Mouse (Mus musculus): Measurements from ENCODE around the gene Ppp3ca. TPM values are rescaled to one million over a fixed set of nuclear protein-coding genes. Genes with fewer than 3 reads are reported as not detected.

Ppp3ca gene
- total and polyA plus RNA-seq, 3 experiments: 17.4 to 40.6 (median 32.0) TPM

DNA sequence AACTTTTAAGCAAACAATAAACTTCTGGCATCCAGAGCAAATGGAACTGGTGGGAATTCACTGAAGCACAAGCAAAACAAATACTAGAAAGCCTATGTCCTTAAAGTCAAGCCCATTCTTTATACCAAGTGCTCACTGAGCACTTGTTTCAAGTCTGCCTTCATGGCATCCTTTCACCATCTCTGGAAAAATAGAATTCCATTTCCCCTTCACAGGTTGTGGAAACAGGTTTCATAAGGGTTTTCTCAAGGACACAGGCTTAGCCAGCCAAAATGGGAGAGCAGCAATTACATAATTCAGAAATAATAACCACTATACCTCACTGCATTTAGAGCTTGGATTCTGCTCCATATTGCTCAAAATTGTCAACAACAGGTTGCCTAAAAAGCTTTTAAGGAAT lies 112.1 kb downstream of the Ppp3ca start:
- no peak for TF ChIP-seq MYB (IDR thresholded peaks at IDR 0.05; ENCODE audit: low read depth, low read length)
- TF ChIP-seq ELF1 (IDR thresholded peaks at IDR 0.05; ENCODE audit: low read depth, low read length): no peak
- TF ChIP-seq USF1 (IDR thresholded peaks at IDR 0.05; ENCODE audit: low read depth, low read length): no peak
- TF ChIP-seq POLR2AphosphoS2 (IDR thresholded peaks at IDR 0.05; ENCODE audit: low read length): no peak
- no peak for TF ChIP-seq MAFK (IDR thresholded peaks at IDR 0.05; ENCODE audit: borderline replicate concordance, low read depth, low read length)
- no peak for TF ChIP-seq JUND (IDR thresholded peaks at IDR 0.05; ENCODE audit: low read depth, low read length)
- TF ChIP-seq MEF2A (IDR thresholded peaks at IDR 0.05; ENCODE audit: extremely low read depth, insufficient replicate concordance, low read depth, low read length, poor library complexity, severe bottlenecking): no peak
- TF ChIP-seq CTCF (IDR thresholded peaks at IDR 0.05 in 2 of 3, conservative IDR thresholded peaks at IDR 0.05 in 1 of 3; ENCODE audit: control insufficient read depth in 1 of 3, insufficient read depth in 1 of 3, low read depth in 2 of 3, low read length in 3 of 3, poor library complexity in 1 of 3, severe bottlenecking in 1 of 3): no peak
- TF ChIP-seq TCF12 (IDR thresholded peaks at IDR 0.05; ENCODE audit: low read depth, low read length): no peak
- TF ChIP-seq HCFC1 (IDR thresholded peaks at IDR 0.05; ENCODE audit: low read depth, low read length): no peak
- no peak for TF ChIP-seq SMC3 (IDR thresholded peaks at IDR 0.05; ENCODE audit: low read depth, low read length)
- no peak for TF ChIP-seq NELFE (IDR thresholded peaks at IDR 0.05; ENCODE audit: low read depth, low read length)
- no peak for TF ChIP-seq E2F4 (IDR thresholded peaks at IDR 0.05; ENCODE audit: borderline replicate concordance, low read depth, low read length)
- TF ChIP-seq KAT2A (conservative IDR thresholded peaks at IDR 0.05; ENCODE audit: low read depth, low read length): no peak
- no peak overlapping the region for H3K4me3 ChIP-seq (ENCODE audit: control insufficient read depth in 1 of 2, insufficient read depth in 1 of 2, low read depth in 2 of 2, low read length in 2 of 2)
- no peak overlapping the region for H3K9ac ChIP-seq (ENCODE audit: control insufficient read depth, low read depth, low read length, poor library complexity, severe bottlenecking)
- no peaks in the 10 kb centered on the region for H3K9me3 ChIP-seq (replicated peaks; ENCODE audit: insufficient read depth, low read length)
- H3K27ac ChIP-seq (ENCODE audit: control insufficient read depth, low read depth, low read length): no peak overlapping the region
- H3K27me3 ChIP-seq (ENCODE audit: control insufficient read depth in 1 of 2, insufficient read depth in 2 of 2, low read length in 2 of 2): no peaks in the 10 kb centered on the region
- DNase-seq (ENCODE audit: low read depth, low spot score): no peak
- peaks cover 9 to 10% of the 10 kb centered on the region in 2 experiments; a peak in 3 of 4 replicates for H3K4me1 ChIP-seq (ENCODE audit: control insufficient read depth in 1 of 2, insufficient read depth in 2 of 2, low read length in 2 of 2)
- H3K36me3 ChIP-seq (ENCODE audit: control insufficient read depth in 1 of 2, insufficient read depth in 2 of 2, low read length in 2 of 2): peaks cover 0 to 3% of the 10 kb centered on the region in 2 experiments; a peak in 2 of 4 replicates
- peaks cover 2% of the 10 kb centered on the region; the same call in 1 of the 2 replicates for H3K79me2 ChIP-seq (ENCODE audit: control insufficient read depth, insufficient read depth, low read length, poor library complexity)

DNA sequence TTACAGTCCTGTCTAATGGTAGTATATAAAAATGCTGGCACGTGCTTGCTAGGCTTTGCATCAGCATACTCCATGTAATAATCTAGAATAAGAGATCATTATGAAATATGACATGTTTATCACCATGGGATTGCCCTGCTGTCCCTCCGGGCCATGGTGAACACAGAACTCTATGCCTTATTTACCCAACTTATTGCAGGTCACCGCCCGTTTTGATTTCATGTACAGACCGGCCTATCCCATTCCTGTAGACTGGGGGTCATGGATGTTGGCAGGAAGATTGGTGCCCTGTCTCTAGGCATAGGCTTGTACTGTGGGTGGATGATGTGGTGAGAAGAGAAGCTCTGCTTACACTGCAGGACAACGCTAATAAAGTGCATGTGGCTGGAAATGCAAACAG lies 115.8 kb downstream of the Ppp3ca start:
- Histone ChIP-seq H3K36me3 (ENCODE audit: control insufficient read depth in 1 of 2, insufficient read depth in 2 of 2, low read length in 2 of 2) (peaks cover 0 to 10% of the 10 kb centered on the region in 2 experiments; a peak in 2 of 4 replicates), H3K4me3 (ENCODE audit: control insufficient read depth in 1 of 2, insufficient read depth in 1 of 2, low read depth in 2 of 2, low read length in 2 of 2) (no peak overlapping the region), H3K4me1 (ENCODE audit: control insufficient read depth in 1 of 2, insufficient read depth in 2 of 2, low read length in 2 of 2) (peaks cover 4 to 8% of the 10 kb centered on the region in 2 experiments), H3K27me3 (ENCODE audit: control insufficient read depth in 1 of 2, insufficient read depth in 2 of 2, low read length in 2 of 2) (no peaks in the 10 kb centered on the region), H3K79me2 (ENCODE audit: control insufficient read depth, insufficient read depth, low read length, poor library complexity) (no peaks in the 10 kb centered on the region), H3K9me3 (replicated peaks; ENCODE audit: insufficient read depth, low read length) (no peaks in the 10 kb centered on the region), H3K27ac (ENCODE audit: control insufficient read depth, low read depth, low read length) (no peak overlapping the region), H3K9ac (ENCODE audit: control insufficient read depth, low read depth, low read length, poor library complexity, severe bottlenecking) (no peak overlapping the region)
- no peak for DNase-seq (ENCODE audit: low read depth, low spot score)
- TF ChIP-seq MXI1 (IDR thresholded peaks at IDR 0.05; ENCODE audit: low read depth, low read length): no peak
- no peak for TF ChIP-seq POLR2AphosphoS2 (IDR thresholded peaks at IDR 0.05; ENCODE audit: low read length)
- TF ChIP-seq ELF1 (IDR thresholded peaks at IDR 0.05; ENCODE audit: low read depth, low read length): no peak
- no peak for TF ChIP-seq ETS1 (IDR thresholded peaks at IDR 0.05; ENCODE audit: low read depth, low read length)
- no peak for TF ChIP-seq EP300 (IDR thresholded peaks at IDR 0.05; ENCODE audit: low read depth in 1 of 2, low read length in 2 of 2)
- no peak for TF ChIP-seq CTCF (IDR thresholded peaks at IDR 0.05 in 2 of 3, conservative IDR thresholded peaks at IDR 0.05 in 1 of 3; ENCODE audit: control insufficient read depth in 1 of 3, insufficient read depth in 1 of 3, low read depth in 2 of 3, low read length in 3 of 3, poor library complexity in 1 of 3, severe bottlenecking in 1 of 3)
- no peak for TF ChIP-seq POLR2A (IDR thresholded peaks at IDR 0.05; ENCODE audit: control insufficient read depth in 1 of 2, insufficient read depth in 1 of 2, low read depth in 1 of 2, low read length in 2 of 2, poor library complexity in 1 of 2)
- no peak for TF ChIP-seq CHD2 (IDR thresholded peaks at IDR 0.05; ENCODE audit: low read length)
- TF ChIP-seq ZNF384 (IDR thresholded peaks at IDR 0.05; ENCODE audit: low read depth, low read length): no peak
- TF ChIP-seq GATA1 (IDR thresholded peaks at IDR 0.05; ENCODE audit: low read depth, low read length): no peak
- TF ChIP-seq MYC (IDR thresholded peaks at IDR 0.05; ENCODE audit: low read depth, low read length): no peak
- TF ChIP-seq MAFK (IDR thresholded peaks at IDR 0.05; ENCODE audit: borderline replicate concordance, low read depth, low read length): no peak

Data from MEL (cell line).